Mouse (Mus musculus) layer of hippocampus, postnatal 14 days (tissue): ENCODE measurements at regions not wholly inside any gene's neighbourhood (a gene's known extent, or its start where the extent isn't known, plus 50 kb on each side); places are given as distances from the start of the nearest gene placed in this dataset.
"Not testable (repeated sequence)": the region's sequence is repeated elsewhere in the genome, so short reads cannot be mapped to it uniquely, and the experiment has no call there.

ENCODE experiments used
- DNase-seq, 2 experiments: peaks; one replicate each; pipeline ENCODE4 v3.0.0; 2021 to 2022; ENCODE audit warnings: low spot score in 2 of 2, mixed read lengths in 1 of 2

DNA sequence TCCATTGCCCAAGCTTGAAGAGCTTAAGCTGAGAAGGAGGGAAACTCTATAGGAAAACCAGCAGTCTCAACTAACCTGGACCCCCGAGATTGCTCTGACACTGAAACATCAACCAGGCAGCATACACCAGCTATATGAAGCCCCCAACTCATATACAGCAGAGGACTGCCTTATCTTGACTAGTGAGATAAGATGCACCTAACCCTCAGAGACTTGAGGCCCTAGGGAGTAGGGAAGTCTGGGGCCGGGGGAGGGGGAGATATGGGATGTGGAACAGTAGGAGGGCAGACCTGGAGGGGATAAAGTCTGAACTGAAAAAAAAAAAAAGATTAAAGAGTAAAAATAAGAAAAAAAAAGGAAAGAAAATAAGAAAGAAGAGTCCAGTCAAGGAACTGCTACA lies 540.5 kb upstream of the Pkdcc start:
- no peak for DNase-seq

DNA sequence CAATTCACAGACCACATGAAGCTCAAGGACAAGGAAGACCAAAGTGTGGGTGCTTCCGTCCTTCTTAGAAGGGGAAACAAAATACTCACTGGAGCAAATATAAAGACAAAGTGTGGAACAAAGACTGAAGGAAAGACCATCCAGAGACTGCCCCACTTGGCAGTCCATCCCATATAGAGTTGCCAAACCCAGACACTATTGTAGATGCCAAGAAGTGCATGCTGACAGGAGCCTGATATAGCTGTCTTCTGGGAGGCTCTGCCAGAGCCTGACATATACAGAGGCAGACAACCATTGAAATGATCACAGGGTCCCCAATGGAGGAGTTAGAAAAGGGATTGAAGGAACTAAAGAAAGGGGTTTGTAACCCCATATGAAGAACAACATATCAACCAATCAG lies 548.5 kb upstream of the Pkdcc start:
- DNase-seq, result not testable (repeated sequence)

DNA sequence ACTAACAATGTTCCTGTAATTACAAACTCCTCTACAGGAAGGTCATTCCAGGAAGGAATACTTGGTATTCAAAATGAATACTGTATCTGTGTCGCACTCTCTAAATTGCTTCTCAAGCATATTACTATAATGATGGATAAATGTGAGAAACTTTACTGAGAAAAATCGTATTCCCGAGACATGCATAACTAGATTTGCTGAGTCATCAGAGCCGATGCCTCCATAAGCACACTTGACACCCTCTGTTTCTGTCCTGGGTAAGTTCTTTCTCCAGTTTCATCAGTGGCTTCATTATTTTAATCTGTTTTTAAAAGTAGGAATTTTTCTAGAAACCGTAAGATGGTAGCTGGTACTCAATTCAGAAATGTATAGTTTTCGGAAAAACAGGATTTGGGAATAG lies 550.7 kb upstream of the Pkdcc start:
- no peak for DNase-seq

DNA sequence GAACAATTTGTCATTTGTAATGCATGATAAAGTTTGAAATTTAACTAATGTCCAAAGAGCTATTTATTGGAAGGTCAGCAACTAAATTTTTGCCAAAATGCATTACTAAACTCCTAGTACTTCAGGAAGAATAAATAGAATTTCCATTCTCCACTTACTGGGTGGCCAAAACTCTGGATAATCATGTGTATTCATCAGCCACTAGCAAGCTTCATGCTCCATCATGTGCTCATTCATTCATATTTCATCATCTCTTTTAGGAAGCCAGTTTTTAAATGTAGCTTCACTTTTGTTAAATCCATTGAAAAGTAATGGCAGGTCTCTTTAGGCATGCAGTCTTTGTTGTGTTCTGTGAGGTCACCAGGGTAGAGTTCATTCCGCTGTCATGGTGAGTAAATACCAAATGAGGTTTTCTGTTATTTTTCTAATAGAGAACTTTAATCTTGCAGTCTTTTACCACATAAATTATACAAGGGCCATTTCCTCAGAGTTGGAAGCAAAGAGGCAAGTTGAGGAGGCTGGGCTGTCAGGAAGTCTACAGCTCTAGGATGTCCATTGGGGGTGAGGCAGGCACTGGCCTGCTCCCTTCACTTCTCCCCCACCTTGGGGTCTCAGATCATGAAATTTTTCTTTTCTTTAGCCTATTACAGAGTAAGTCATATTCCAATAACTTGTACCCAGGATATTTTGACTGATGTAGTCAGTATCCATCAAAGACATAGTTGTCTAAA lies 578.5 kb upstream of the Pkdcc start:
- DNase-seq, result no peak

DNA sequence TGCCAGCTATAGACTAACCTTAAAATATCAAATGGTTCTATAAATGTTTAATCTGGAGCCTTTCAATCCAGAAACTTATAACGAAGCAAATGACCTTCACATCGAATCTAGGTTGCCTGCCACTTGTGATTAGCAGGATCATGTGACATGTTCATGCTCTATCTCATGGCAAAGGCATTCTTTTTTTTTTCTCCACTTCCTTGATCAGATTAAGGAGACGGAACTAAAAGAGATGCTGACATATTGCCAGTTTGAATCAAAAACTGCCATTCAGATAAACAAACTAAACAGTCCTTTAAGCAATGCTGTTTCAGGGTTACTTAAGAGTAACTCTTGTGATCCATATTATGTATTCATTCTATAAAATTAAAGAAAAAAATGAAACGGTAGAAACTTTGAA lies 579.2 kb upstream of the Pkdcc start:
- DNase-seq, result no peak

DNA sequence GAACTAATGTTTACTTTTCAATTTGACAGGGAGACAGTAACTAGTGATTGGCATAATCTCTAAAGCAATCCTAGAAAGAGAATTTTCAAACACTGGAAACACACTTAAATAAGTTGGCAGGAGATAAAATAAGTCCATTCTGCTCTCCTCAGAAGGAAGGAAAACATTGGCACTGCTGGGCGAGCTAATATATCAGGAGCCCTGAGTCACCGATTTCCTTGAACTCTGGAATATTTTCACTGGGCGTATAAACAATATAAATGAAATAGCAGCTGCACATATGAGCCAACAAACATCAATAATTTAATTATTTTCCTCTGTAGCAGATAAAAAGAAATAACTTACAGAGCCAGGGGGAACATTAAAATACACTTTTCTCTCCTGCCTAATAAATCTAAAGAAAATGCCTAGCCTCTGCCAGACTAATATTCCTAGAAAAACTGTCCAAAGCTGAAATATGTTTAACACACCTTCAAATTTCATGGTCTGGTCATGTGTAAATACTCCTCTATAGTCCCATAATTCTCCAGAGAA lies 608.4 kb upstream of the Pkdcc start:
- no peak for DNase-seq

DNA sequence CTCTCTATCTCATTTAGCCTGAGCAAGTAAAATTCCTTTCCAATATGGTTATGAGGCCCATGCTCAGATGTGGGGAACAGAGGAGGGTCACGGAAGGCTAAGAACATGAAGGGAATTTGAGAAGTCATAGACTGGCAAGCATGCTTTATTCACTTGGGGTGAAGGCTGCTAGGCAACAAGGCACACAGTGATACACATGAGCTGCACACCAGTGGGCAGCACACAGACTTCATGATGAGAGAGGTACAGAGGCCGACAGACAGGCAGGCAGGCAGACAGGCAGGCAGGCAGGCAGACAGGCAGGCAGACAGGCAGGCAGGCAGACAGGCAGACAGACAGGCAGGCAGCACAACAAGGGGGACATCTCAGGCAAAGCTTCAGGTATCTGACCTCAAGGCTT lies 631.3 kb upstream of the Pkdcc start:
- DNase-seq, result no peak

DNA sequence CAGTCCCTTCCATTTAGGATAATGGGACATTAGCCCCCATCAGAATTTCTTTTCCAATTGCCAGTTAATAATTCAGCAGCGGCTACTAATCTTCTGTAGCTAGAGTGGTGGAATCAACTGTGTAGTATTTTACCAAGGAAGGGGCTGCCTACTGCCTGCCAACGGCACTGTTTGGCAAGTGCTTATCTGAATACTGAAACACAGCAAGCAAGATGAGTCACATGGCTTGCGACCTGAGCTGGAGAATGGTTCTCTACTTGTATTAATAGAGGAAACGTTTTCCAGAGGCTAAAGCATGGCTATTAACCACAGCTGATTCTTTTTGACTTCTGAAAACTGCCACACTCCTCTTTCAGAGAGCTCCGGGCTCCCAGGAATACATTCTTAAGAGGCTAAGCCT lies 681.6 kb upstream of the Pkdcc start:
- DNase-seq, result no peak

DNA sequence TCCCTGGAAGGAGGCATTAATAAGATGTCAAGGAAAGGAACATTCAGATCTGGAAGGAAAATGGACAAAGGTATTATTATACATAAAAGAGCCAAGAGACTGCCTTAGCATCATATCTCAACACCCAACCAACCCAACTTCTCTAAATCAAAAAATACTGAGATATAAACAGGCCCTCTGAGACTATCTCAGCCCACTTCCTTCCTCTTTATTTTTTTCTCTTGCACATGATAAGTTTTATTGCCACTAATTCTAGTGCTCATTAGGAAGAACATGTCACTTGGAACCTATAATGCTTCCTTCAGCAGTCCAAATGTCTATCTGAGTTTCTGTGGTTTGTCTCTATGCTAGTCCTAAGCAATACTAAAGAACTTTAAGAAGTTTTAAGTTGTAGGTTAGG lies 697.0 kb upstream of the Pkdcc start:
- DNase-seq, result no peak

DNA sequence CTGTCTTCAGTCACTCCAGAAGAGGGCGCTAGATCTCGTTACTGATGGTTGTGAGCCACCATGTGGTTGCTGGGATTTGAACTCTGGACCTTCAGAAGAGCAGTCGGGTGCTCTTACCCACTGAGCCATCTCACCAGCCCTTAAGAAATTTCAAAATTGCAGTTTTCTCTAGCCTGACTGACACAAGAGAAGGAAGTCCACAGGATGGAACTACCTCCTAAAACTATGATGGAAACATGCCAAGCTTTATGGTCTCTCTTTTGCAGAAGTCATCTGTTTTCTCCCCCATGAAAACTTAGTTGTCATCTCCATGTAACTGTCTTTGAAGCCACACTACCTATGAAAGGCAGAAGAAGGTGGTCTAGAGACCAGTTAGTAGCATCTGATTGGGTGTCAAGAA lies 698.2 kb upstream of the Pkdcc start:
- no peak for DNase-seq

DNA sequence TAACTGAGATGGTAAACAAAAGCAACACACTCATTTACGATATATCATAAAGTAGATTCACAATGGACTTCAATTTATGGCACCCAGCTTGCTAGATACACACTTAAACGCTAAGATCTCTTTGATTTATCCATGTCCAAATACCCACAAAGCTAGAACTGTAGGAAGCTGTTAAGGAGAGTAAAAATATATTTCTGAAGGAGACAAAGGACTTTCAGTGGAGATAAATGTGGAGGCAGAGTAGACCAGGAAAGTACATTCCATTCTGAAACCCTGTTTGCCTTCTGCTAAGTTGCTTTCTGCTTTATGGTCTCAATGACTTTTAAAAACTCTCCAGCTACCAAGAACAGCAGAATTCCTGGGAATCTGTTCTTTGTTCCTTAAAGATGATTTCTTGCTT lies 701.3 kb upstream of the Pkdcc start:
- no peak for DNase-seq

DNA sequence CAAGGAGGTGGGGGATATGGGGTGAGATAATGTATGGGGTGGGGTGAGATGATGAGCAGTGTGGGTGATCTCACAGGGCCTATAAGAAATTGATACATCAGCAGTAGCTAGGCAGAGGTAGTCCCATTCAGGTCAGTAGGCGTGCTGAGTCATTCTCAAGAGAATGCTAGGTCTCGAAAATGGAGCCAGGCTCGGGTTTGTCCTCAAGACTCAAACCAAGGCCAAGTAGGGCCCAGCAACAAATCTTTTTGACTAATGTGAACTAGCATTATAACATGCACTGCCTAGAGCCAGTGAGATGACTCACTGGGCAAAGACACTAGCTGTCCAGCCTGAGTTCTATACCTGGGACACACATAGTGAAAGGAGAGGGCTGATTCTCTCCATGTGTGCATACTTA lies 710.8 kb upstream of the Pkdcc start:
- no peak for DNase-seq

DNA sequence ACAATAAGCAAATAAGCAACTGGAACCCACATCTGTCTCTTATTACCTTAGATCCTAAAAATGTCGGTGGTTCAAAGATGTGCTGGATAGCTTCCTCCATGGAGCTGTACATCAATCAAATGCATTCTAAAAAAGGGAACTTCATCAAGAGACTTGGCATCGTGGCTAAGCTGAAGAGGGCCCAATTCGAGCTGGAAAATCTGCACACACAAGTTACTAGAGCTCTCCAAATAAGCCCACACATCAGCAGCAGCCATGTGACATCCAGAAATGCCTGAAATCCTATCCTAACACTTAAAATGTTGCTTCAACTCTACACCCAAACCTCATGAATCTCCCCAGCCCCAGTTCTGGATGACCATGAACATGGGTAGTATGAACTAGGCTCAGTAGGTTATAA lies 729.5 kb upstream of the Pkdcc start:
- DNase-seq, result no peak

DNA sequence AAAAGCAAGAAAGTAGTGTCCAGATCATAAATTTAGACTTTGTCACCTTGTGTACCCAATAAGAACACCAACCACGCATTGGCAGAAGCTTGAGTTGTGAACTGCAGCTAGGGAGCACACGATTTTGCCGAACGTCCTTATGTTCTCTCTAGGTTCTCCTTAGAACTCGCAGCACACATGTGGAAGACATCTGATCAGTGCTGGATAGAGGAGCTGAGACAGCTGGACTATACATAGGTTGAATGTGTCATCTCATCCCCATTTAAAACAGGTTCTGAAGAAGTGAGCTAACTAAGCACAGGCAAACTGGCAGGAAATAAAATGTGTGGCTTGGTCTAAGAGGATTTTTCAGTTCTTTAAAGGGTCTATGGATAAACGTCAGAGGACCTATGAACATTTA lies 730.5 kb upstream of the Pkdcc start:
- DNase-seq, result no peak

DNA sequence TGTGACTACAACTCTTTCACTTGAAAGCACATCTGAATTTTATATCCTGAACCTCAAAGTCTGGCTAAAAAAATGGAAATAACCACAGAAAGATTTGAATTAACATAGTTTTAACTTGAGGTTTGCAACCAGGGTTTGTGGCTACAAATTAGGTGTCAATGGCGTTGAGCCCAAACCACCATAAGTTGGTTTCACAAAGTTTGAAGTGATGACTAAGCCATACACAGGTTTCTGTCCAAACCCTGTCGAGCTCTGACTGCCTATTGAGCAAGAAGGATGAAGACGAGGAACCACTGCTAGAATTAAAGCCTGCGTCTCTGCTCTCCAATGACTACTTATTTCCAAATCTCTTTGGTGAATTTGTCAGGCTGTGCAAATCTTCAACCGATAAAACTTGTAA lies 719.8 kb upstream of the Slc8a1 start:
- DNase-seq, result no peak

DNA sequence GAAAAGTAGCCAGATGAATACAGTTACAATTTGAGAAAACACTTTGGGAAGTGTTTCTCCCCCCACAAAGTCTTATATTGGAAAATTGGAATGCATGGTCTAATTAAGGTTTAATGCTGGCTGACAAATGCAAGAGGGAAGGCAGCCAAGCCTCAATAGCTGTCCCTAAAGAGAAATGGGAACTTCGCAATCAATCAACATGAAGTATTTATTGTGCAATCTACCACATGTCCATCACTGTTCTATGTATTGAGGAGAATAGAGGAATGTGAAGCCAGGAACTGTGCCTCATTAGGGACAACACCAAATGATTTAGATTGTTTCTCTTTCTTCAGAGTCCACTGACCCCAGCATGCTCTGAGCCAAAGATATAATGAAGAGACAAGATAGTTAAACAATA lies 715.7 kb upstream of the Slc8a1 start:
- no peak for DNase-seq

DNA sequence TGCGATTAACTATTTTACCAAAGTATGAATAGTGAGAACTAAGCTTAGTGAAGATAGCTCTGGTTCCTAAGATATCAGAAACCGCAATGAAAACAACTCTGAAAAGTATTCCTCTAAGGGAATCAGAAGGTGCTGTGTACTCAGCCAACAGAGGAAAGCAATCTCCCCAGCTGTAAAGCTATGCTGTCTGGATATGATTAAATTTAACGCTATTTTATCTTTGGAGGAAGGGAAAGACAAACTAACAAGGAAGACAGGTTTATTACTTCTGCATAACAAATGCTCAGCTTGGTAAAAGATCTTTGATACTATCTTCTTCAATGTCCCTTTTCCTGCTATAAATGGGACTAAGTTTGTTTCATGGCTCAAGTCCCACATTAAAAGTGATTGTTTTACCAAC lies 700.9 kb upstream of the Slc8a1 start:
- DNase-seq, result no peak

DNA sequence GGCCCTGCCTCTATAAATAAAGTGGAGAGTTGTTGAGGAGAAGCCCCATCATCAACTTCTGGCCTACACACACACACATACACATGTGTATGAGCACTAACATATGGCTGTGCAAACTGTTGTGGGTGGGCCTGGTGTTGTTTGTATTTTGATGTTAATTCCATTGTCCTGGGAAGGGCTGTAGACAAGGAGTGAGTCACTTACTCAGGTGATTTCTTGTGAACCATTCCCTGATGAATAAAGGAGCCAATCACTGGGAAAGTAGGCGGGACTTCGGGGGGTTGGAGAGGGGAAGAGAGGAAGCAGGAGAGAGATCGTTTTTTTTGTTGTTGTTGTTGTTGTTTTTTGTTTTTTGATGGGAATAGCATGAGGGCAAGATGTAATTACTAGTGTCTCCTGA lies 699.0 kb upstream of the Slc8a1 start:
- no peak for DNase-seq

DNA sequence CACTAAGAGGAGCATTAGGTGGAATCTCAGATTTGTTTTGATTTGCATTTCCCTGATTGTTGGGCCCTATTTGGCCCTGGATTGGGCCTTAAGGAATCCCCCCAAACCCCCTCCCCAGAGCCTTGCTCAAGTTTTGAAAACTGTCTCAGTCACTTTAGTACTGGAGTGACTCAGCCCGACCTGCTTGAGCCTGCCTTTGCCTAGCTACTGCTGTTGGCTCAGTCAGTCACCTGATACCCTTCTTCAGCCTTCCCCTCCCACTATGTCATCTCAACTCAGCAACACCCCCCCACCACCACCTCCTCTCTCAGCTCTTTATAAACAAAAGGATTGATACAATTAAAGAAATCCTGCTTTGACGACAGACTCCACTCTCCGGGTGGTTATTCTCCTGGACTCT lies 694.5 kb upstream of the Slc8a1 start:
- DNase-seq, result no peak

DNA sequence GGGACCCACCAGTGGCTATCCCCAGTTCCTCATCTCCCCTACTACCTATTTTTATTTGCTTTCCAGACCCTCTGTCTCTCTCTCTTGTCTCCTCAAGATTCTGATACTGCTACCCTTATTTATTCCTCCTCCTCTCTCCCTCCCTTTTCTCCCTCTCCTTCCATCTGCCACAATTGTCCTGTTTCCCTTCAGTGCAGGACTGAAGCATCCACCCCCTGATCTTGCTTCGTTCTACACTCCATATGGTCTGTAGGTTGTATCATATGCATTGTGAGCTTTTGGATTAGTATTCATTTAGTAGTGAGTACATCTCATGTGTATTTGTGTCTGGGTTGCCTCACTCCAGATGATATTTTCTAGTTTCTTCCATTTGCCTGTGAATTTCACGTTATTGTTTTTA lies 670.1 kb upstream of the Slc8a1 start:
- no peak for DNase-seq

DNA sequence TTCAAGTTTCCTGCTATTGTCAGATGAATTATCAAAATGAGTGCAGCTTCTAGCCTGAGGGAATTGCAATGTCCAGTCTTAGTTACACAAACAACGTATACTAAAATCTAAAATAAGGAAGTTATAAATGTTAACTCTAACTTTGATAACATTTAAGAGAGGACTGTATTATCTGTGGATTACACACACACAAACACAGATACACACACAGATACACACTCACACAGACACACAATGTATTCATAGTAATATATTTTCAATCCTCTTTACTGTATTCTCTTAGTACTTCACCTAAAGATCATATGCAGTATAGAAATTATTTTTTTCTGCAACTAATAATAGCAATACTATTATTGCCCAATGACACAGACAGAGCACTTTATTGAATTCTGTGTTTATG lies 661.2 kb upstream of the Slc8a1 start:
- no peak for DNase-seq

DNA sequence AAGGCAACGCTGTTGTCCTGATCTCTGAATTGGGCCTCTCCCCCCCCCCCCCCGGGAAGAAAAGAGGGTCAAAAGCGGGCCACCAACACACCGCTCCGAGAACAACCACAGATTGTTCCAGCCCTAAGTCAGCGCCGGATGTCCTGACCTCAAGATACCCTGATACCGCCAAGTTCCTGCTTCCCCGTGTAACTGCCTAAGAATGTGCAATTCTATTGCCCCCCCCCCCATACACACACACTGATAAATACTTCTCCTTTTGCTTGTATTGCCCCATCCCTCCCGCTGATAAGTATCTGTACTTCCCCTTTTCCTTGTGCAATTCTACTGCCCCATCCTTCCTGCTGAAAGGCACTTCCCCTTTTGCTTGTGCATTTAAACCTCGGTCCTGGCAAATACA lies 641.2 kb upstream of the Slc8a1 start:
- DNase-seq, result not testable (repeated sequence)

DNA sequence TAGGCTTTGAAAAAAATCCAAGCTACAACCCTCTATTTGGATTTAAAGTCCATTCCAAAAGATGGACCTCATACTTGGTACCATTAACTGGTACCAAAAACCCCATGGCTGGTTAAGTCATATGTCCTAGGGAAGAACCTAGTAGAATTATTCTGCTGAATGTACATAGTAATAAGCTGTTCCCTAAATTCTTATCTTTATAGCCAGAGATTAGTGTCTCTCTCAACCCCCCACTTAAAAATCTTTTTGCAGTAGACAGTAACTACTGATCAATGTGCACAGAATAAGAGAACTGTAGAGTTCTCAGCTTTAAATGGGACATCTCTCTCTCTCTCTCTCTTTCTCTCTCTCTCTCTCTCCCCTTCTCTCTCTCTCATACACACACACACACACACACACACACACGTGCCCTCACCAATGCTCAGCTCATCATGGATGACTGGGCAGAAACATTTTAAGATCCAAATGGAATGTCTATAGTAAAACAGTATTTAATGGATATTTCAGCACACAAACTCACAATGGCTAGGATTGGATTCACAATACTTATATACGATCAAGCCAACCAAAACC lies 640.2 kb upstream of the Slc8a1 start:
- DNase-seq, result no peak
